Mouse (Mus musculus) stomach, postnatal 0 days (tissue): ENCODE data around the gene Mgrn1.
A peak's percentile ranks its signal among the peaks of the same experiment; 100 is the strongest.

ENCODE experiments used
- CTCF ChIP-seq: IDR thresholded peaks from 2 replicates; pipeline ENCODE4 v1.5.1; 2016; ENCODE audit warnings: antibody characterized with exemption, low read depth, mild to moderate bottlenecking, moderate library complexity
- EP300 ChIP-seq: optimal IDR thresholded peaks from 2 replicates; pipeline ENCODE3; 2016; ENCODE audit warnings: antibody characterized with exemption

GRCm38 (mm10) chr16:4979755-4980380, 93.8 kb downstream of the Mgrn1 start:
- TF ChIP-seq EP300 (no peak), CTCF (peak; percentile 78)
